7 mouse cellular contexts compared by ENCODE assay signal in genomic region chr17:84083307-84084263, GRCm38 (mm10).
A peak's percentile ranks its signal among the peaks of the same experiment; 100 is the strongest.
DNase-seq lines count a peak whose midpoint lies in the region; ATAC-seq lines count a peak whose summit lies in the region.

No protein-coding gene starts in this region.

- no peak overlapping the region for H3K4me2 ChIP-seq in kidney, embryonic 14.5 days (replicated peaks; ENCODE audit: low read depth, low read length)

- H3K27ac ChIP-seq in kidney, embryonic 14.5 days (ENCODE audit: low read depth, low read length), result peak overlapping the region; percentile 17; the same call in 1 of the 2 replicates

- no peaks in the 10 kb centered on the region for H3K9me3 ChIP-seq in kidney, embryonic 14.5 days (ENCODE audit: control insufficient read depth, low read length)

- WGBS in kidney, embryonic 14.5 days, result 58% methylated on average over 16 of the region's 16 CpGs

- no peaks in the 10 kb centered on the region for H3K36me3 ChIP-seq in kidney, embryonic 14.5 days (ENCODE audit: control insufficient read depth, insufficient read depth, low read length)

- ATAC-seq in CD4-positive, CD25-positive, alpha-beta regulatory T cell, adult 4 months, result peak; percentile 53
- 0 out of 2 replicates have a peak, but pooled peaks have one; percentile 22 for ATAC-seq in kidney, embryonic 14.5 days (ENCODE audit: low FRiP score, low TSS enrichment)
- peak; percentile 56; the same call in 1 of the 2 replicates for ATAC-seq in monocyte, adult 5-6 weeks (replicated peaks; ENCODE audit: insufficient number of reproducible peaks, low FRiP score, low TSS enrichment, poor library complexity, severe bottlenecking)

- H3K9ac ChIP-seq in kidney, embryonic 14.5 days (ENCODE audit: low read depth, low read length), result no peak overlapping the region

- H3K27me3 ChIP-seq in kidney, embryonic 14.5 days (ENCODE audit: control insufficient read depth, insufficient read depth, low read length), result no peaks in the 10 kb centered on the region

- H3K4me3 ChIP-seq in kidney, embryonic 14.5 days (ENCODE audit: low read length), result no peak overlapping the region

- peak; percentile 88 for DNase-seq in 3134 (ENCODE audit: extremely low read depth, insufficient read length, low spot score)
- peak; percentile 100 for DNase-seq in gonadal fat pad, adult 2 months (ENCODE audit: low read depth)
- DNase-seq in frontal cortex, postnatal 10 days (ENCODE audit: low spot score in 2 of 2), result no peak
- DNase-seq in T-cell, adult 2 months (ENCODE audit: low spot score), result no peak

- peaks cover 19% of the 10 kb centered on the region for H3K4me1 ChIP-seq in kidney, embryonic 14.5 days (ENCODE audit: control insufficient read depth, insufficient read depth, low read length)

Comparison
In these comparisons a context has a peak if more than half of its experiments do, and no peak if none do; other contexts are left out.
1. DNase-seq: peak in 3134 (single experiment) and gonadal fat pad, adult 2 months (single experiment); none in frontal cortex, postnatal 10 days (0 of 2) and T-cell, adult 2 months (single experiment).
2. Peak in every context shown above with its lines, with median percentiles within 50 percentile points of each other: ATAC-seq.